Mouse (Mus musculus): ENCODE measurements around the gene Stip1.
A peak's percentile ranks its signal among the peaks of the same experiment; 100 is the strongest.

- TF ChIP-seq GATA1 (IDR thresholded peaks at IDR 0.05; ENCODE audit: low read depth, low read length), result no peak
- no peak for TF ChIP-seq CTCF (IDR thresholded peaks at IDR 0.05 in 2 of 3, conservative IDR thresholded peaks at IDR 0.05 in 1 of 3; ENCODE audit: control insufficient read depth in 1 of 3, insufficient read depth in 1 of 3, low read depth in 2 of 3, low read length in 3 of 3, poor library complexity in 1 of 3, severe bottlenecking in 1 of 3)
- no peak for TF ChIP-seq ZMIZ1 (IDR thresholded peaks at IDR 0.05; ENCODE audit: low read depth, low read length)
- TF ChIP-seq POLR2AphosphoS2 (IDR thresholded peaks at IDR 0.05; ENCODE audit: low read length), result peak; percentile 41; the same call in 1 of the 2 replicates
- TF ChIP-seq EP300 (IDR thresholded peaks at IDR 0.05; ENCODE audit: low read depth in 1 of 2, low read length in 2 of 2), result no peak
- TF ChIP-seq CHD1 (IDR thresholded peaks at IDR 0.05; ENCODE audit: low read depth, low read length), result no peak; the same call in 1 of the 2 replicates
- TF ChIP-seq E2F4 (IDR thresholded peaks at IDR 0.05; ENCODE audit: borderline replicate concordance, low read depth, low read length), result no peak
- peak in 1 of 2 experiments; percentile 66; a peak in 2 of 4 replicates for TF ChIP-seq POLR2A (IDR thresholded peaks at IDR 0.05; ENCODE audit: control insufficient read depth in 1 of 2, insufficient read depth in 1 of 2, low read depth in 1 of 2, low read length in 2 of 2, poor library complexity in 1 of 2)
- TF ChIP-seq UBTF (IDR thresholded peaks at IDR 0.05; ENCODE audit: borderline replicate concordance, insufficient read depth, low read depth, low read length), result no peak
- TF ChIP-seq ZNF384 (IDR thresholded peaks at IDR 0.05; ENCODE audit: low read depth, low read length), result no peak
Observed at GRCm38 (mm10) chr19:6974211-6975205, 65.3 kb downstream of the Stip1 start, which contains the start of gene Ppp1r14b.
